Mouse (Mus musculus): ENCODE measurements around the gene Nme3.

DNA sequence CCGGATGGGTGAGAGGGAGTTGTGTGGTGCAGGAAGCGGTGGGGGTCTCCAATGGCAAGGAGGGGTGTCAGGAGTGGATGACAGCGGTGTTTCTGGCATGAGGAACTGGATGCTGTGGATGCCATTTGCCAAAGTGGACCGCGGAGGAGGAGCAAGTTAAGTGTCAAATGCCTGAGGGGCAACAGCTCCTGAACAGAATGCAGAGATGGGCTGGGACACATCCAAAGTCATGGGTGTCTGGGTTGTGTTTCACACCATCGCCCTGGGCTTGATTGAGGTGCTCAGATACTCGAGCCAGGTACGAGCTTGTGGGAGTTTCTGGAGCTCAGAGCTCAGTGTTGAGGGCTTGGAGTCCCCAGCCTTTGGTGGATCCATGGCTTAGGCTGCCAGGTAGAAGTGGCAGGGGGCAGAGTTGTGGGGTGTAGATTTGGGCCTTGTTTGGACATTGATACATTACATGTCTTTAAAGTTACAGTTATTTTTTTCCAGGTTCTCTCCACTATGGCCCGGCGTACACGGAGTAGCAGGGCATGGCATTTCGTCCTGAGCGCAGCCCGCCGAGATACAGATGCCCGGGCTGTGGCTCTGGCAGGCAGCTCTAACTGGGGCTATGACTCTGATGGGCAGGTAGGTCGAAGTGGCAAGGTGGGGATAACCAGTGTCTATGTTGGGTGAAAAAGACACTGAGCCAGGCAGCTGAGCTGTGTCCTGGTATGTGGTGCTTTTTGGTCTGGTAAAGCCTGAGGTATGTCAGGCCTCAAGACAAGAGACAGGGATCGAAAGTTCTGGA is 8.8 kb upstream of the Nme3 start:
- no peak for TF ChIP-seq GATA1 (IDR thresholded peaks at IDR 0.05; ENCODE audit: borderline replicate concordance, low read length)
- TF ChIP-seq FLI1 (IDR thresholded peaks at IDR 0.05; ENCODE audit: low read length), result no peak
